Mouse (Mus musculus): Measurements from ENCODE around the gene Cavin1.

DNA sequence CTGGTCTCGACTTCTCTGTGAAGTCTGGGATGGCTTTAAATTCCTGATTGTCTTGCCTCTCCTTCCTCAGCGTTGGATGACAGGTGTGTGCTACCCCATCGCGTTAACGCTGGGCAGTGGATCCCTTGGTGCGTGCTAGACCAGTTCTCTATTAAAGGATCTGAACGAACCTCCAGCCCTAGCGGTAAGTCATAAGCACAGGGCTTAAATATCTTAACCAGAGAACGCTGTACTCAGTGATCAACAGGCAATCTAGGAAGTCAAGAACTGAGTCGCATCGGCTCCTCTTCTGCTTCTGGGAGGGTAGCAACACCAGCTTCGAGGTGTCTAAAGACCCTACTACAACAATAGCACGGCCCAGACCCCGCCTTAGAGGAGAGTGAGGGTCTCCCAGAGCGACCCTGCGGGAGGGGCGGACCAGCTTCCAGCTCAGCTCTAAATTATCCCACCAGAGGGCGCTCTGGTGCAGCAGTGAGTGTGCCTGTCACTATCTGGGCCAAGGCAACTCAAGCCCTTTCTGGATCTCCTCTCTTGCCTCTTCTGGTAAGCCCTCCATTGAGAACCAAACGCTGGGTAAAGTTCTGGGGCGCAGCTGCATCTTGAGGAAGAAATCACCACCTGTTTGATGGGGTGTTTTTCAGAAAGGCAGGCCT, 12.6 kb upstream of the Cavin1 start:
- TF ChIP-seq ZC3H11A (IDR thresholded peaks at IDR 0.05; ENCODE audit: borderline replicate concordance, low read depth, low read length) (peak; percentile 63; the same call in 1 of the 2 replicates), MAFK (IDR thresholded peaks at IDR 0.05; ENCODE audit: insufficient read depth, low read depth, low read length) (no peak), CHD2 (IDR thresholded peaks at IDR 0.05; ENCODE audit: low read depth, low read length) (no peak), ZNF384 (IDR thresholded peaks at IDR 0.05; ENCODE audit: low read depth, low read length) (no peak)
